Mouse (Mus musculus) adrenal gland, adult 2 months (tissue): ENCODE data around the gene H2afb1. TPM values are rescaled to one million over a fixed set of nuclear protein-coding genes. Genes with fewer than 3 reads are reported as not detected.
"Not testable (repeated sequence)": the region's sequence is repeated elsewhere in the genome, so short reads cannot be mapped to it uniquely, and the experiment has no call there.

Source experiments
- DNase-seq: peaks from one replicate; pipeline ENCODE4 v3.0.0; 2021
- long read RNA-seq: library from polyadenylated mRNA; stranded (forward); transcript quantifications from one replicate; pipeline ENCODE4 v2.0.0, GENCODE M21; 2021
- polyA plus RNA-seq: library from polyadenylated mRNA; depleted of rRNA; stranded (reverse); fragments of >200 nt; gene quantifications from 2 replicates; pipeline ENCODE4 v1.2.3, GENCODE M21; 2012; rRNA removed
- total RNA-seq, 2 experiments: library from RNA; stranded (reverse); gene quantifications; 2 replicates each; pipeline ENCODE4 v1.2.3; 2021

The H2afb1 gene
- total RNA-seq (not detected), polyA plus RNA-seq (not detected in 2 replicates)
- long read RNA-seq = 0 reads

DNA sequence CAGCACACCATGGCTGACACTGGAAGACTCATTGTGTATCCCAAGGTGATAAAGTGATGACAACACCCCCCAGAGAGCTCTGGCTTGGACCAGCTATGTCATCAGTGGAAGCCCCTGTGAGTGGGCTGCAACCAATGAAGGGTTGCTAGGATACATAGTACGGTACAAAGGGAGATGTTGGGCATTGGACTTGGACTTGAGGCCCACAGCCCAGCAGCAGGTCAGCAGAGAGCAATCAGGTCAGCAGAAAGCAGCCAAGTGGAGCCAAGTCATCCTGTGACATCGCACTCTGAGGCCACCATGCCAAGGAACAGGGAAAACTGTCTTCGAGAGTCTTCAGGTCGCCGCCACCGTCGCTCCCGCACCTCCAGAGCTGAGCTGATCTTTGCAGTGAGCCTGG lies at the start of gene H2afb1:
Gene H2afb1, plus strand, starts transcription at position 301 of the 400 bp plus-strand sequence.
- not testable (repeated sequence) for DNase-seq

DNA sequence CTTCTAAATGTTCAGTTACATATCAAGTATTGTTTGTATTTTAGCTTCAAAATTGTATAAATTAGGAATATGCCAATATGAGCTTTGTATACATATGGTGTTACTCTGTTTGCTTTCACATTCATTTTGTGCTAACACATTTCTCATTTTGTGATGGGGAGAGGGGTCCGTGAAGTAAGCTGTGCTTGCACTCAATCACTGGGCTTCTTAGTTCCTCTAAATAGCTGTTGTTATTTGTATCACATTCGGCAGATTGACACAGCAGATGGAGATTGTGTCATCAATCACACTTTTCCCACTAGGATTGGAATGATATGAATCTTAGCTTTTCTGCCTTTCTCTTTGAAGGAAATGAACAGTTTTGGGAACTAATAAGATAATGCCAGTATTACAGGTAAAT lies 21.5 kb downstream of the H2afb1 start:
- DNase-seq = no peak
